Mouse (Mus musculus) MEL (cell line): ENCODE measurements around the gene Bri3bp. TPM values are rescaled to one million over a fixed set of nuclear protein-coding genes. Genes with fewer than 3 reads are reported as not detected.

ENCODE experiments used
- DNase-seq: peaks from one replicate; pipeline ENCODE4 v3.0.0; 2011; ENCODE audit warnings: low read depth, low spot score
- H3K27ac ChIP-seq: 2 replicates; pipeline ENCODE4 v1.5.1; 2012; ENCODE audit warnings: low read depth, mild to moderate bottlenecking, control low read depth, low read length, moderate library complexity; ENCODE audit not compliant: control insufficient read depth
- H3K27me3 ChIP-seq, 2 experiments: fragments of 150-350 bp in 1 of 2; sonication (generic) in 1 of 2; 2 replicates each; pipeline ENCODE4 v1.6.1; 2012; ENCODE audit warnings: low read length in 2 of 2, mild to moderate bottlenecking in 2 of 2, improper control_type of control experiment in 1 of 2, moderate library complexity in 1 of 2; ENCODE audit not compliant: insufficient read depth in 2 of 2, control insufficient read depth in 1 of 2
- H3K36me3 ChIP-seq, 2 experiments: 2 replicates each; pipeline ENCODE4 v1.6.1; 2012 to 2014; ENCODE audit warnings: low read length in 2 of 2, improper control_type of control experiment in 1 of 2, inconsistent platforms in 1 of 2, mild to moderate bottlenecking in 1 of 2; ENCODE audit not compliant: insufficient read depth in 2 of 2, control insufficient read depth in 1 of 2
- H3K4me1 ChIP-seq, 2 experiments: fragments of 150-350 bp in 1 of 2; sonication (generic) in 1 of 2; 2 replicates each; pipeline ENCODE4 v1.6.1; 2012; ENCODE audit warnings: low read length in 2 of 2, improper control_type of control experiment in 1 of 2, mild to moderate bottlenecking in 1 of 2; ENCODE audit not compliant: insufficient read depth in 2 of 2, control insufficient read depth in 1 of 2
- H3K4me3 ChIP-seq, 2 experiments: fragments of 150-350 bp in 1 of 2; sonication (generic) in 1 of 2; 2 replicates each; pipeline ENCODE4 v1.5.1; 2012; ENCODE audit warnings: low read depth in 2 of 2, low read length in 2 of 2, mild to moderate bottlenecking in 2 of 2, moderate library complexity in 2 of 2, control low read depth in 1 of 2, improper control_type of control experiment in 1 of 2; ENCODE audit not compliant: control insufficient read depth in 1 of 2, insufficient read depth in 1 of 2
- H3K79me2 ChIP-seq: 2 replicates; pipeline ENCODE4 v1.6.1; 2012; ENCODE audit warnings: mild to moderate bottlenecking, low read length, moderate library complexity; ENCODE audit not compliant: control insufficient read depth, poor library complexity, insufficient read depth
- H3K9ac ChIP-seq: 2 replicates; pipeline ENCODE4 v1.6.1; 2012; ENCODE audit warnings: low read depth, mild to moderate bottlenecking, control low read depth, low read length, moderate library complexity; ENCODE audit not compliant: control insufficient read depth, poor library complexity, severe bottlenecking
- H3K9me3 ChIP-seq: fragments of 150-350 bp; sonication (generic); replicated peaks from 2 replicates; pipeline ENCODE4 v1.6.1; 2012; ENCODE audit warnings: mild to moderate bottlenecking, low read length, improper control_type of control experiment, moderate library complexity; ENCODE audit not compliant: insufficient read depth
- CHD1 ChIP-seq: IDR thresholded peaks from 2 replicates; pipeline ENCODE4 v1.6.1; 2012; ENCODE audit warnings: low read depth, mild to moderate bottlenecking, inconsistent platforms, low read length, improper control_type of control experiment
- CTCF ChIP-seq, 3 experiments: IDR thresholded peaks in 2 of 3; conservative IDR thresholded peaks in 1 of 3; 2 replicates each; pipeline ENCODE4 v1.5.1; 2011 to 2012; ENCODE audit warnings: low read length in 3 of 3, low read depth in 2 of 3, mild to moderate bottlenecking in 2 of 3, improper control_type of control experiment in 1 of 3, inconsistent platforms in 1 of 3, mixed read lengths in 1 of 3, moderate library complexity in 1 of 3; ENCODE audit not compliant: control insufficient read depth in 1 of 3, insufficient read depth in 1 of 3, poor library complexity in 1 of 3, severe bottlenecking in 1 of 3
- E2F4 ChIP-seq: IDR thresholded peaks from 2 replicates; pipeline ENCODE4 v1.6.1; 2011; ENCODE audit warnings: low read depth, low read length, improper control_type of control experiment, borderline replicate concordance
- ELF1 ChIP-seq: IDR thresholded peaks from 2 replicates; pipeline ENCODE4 v1.6.1; 2014; ENCODE audit warnings: low read depth, mild to moderate bottlenecking, inconsistent platforms, low read length, improper control_type of control experiment, moderate library complexity
- EP300 ChIP-seq, 2 experiments: IDR thresholded peaks; 2 replicates each; pipeline ENCODE4 v1.6.1; 2011; ENCODE audit warnings: improper control_type of control experiment in 2 of 2, low read length in 2 of 2, low read depth in 1 of 2, mild to moderate bottlenecking in 1 of 2
- GABPA ChIP-seq: IDR thresholded peaks from 2 replicates; pipeline ENCODE4 v1.6.1; 2012; ENCODE audit warnings: low read depth, mild to moderate bottlenecking, inconsistent platforms, low read length, improper control_type of control experiment, moderate library complexity
- GATA1 ChIP-seq: IDR thresholded peaks from 2 replicates; pipeline ENCODE4 v1.6.1; 2011; ENCODE audit warnings: low read depth, low read length, improper control_type of control experiment
- MAFK ChIP-seq: IDR thresholded peaks from 2 replicates; pipeline ENCODE4 v1.6.1; 2011; ENCODE audit warnings: low read depth, mild to moderate bottlenecking, low read length, improper control_type of control experiment, borderline replicate concordance
- MAX ChIP-seq: IDR thresholded peaks from 2 replicates; pipeline ENCODE4 v1.6.1; 2011; ENCODE audit warnings: low read length, improper control_type of control experiment
- MAZ ChIP-seq: IDR thresholded peaks from 2 replicates; pipeline ENCODE4 v1.6.1; 2012; ENCODE audit warnings: low read depth, mild to moderate bottlenecking, inconsistent platforms, low read length, improper control_type of control experiment
- MYC ChIP-seq: IDR thresholded peaks from 2 replicates; pipeline ENCODE4 v1.6.1; 2011; ENCODE audit warnings: low read depth, mild to moderate bottlenecking, low read length, improper control_type of control experiment, moderate library complexity
- NELFE ChIP-seq: IDR thresholded peaks from 2 replicates; pipeline ENCODE4 v1.6.1; 2011; ENCODE audit warnings: low read depth, low read length, improper control_type of control experiment
- NRF1 ChIP-seq: IDR thresholded peaks from 2 replicates; pipeline ENCODE4 v1.6.1; 2014; ENCODE audit warnings: low read depth, mild to moderate bottlenecking, inconsistent platforms, low read length, improper control_type of control experiment, moderate library complexity; ENCODE audit not compliant: poor library complexity, insufficient read depth, severe bottlenecking
- POLR2AphosphoS2 ChIP-seq: IDR thresholded peaks from 2 replicates; pipeline ENCODE4 v1.6.1; 2011; ENCODE audit warnings: low read length, improper control_type of control experiment
- POLR2AphosphoS5 ChIP-seq: IDR thresholded peaks from 2 replicates; pipeline ENCODE4 v1.6.1; 2012; ENCODE audit warnings: low read depth, borderline replicate concordance, mild to moderate bottlenecking, inconsistent platforms, low read length, moderate library complexity, mixed read lengths
- RAD21 ChIP-seq: IDR thresholded peaks from 2 replicates; pipeline ENCODE4 v1.6.1; 2011; ENCODE audit warnings: mild to moderate bottlenecking, low read depth, low read length, improper control_type of control experiment
- RCOR1 ChIP-seq: IDR thresholded peaks from 2 replicates; pipeline ENCODE4 v1.6.1; 2012; ENCODE audit warnings: low read depth, mild to moderate bottlenecking, inconsistent platforms, low read length, improper control_type of control experiment
- SMC3 ChIP-seq: IDR thresholded peaks from 2 replicates; pipeline ENCODE4 v1.6.1; 2011; ENCODE audit warnings: low read depth, low read length, improper control_type of control experiment
- TAL1 ChIP-seq: IDR thresholded peaks from 2 replicates; pipeline ENCODE4 v1.6.1; 2012; ENCODE audit warnings: mild to moderate bottlenecking, inconsistent platforms, low read length, moderate library complexity, mixed read lengths
- TBP ChIP-seq: IDR thresholded peaks from 2 replicates; pipeline ENCODE4 v1.8.0; 2011; ENCODE audit warnings: low read depth, low read length, improper control_type of control experiment
- TCF12 ChIP-seq: IDR thresholded peaks from 2 replicates; pipeline ENCODE4 v1.6.1; 2014; ENCODE audit warnings: low read depth, mild to moderate bottlenecking, inconsistent platforms, low read length, improper control_type of control experiment, moderate library complexity
- ZKSCAN1 ChIP-seq: IDR thresholded peaks from 2 replicates; pipeline ENCODE4 v1.6.1; 2012; ENCODE audit warnings: low read depth, mild to moderate bottlenecking, inconsistent platforms, low read length, improper control_type of control experiment, moderate library complexity
- ZMIZ1 ChIP-seq: IDR thresholded peaks from 2 replicates; pipeline ENCODE4 v1.6.1; 2012; ENCODE audit warnings: low read depth, mild to moderate bottlenecking, inconsistent platforms, low read length, improper control_type of control experiment, moderate library complexity
- ZNF384 ChIP-seq: IDR thresholded peaks from 2 replicates; pipeline ENCODE4 v1.6.1; 2012; ENCODE audit warnings: low read depth, mild to moderate bottlenecking, inconsistent platforms, low read length, improper control_type of control experiment
- polyA plus RNA-seq, 2 experiments: library from polyadenylated mRNA; stranded (reverse) in 1 of 2; unstranded in 1 of 2; fragments of >175 nt in 1 of 2; fragments of >200 nt in 1 of 2; gene quantifications; 2 replicates each; pipeline versions ENCODE4 v1.2.1 to v1.2.4; 2012; ENCODE audit warnings: low replicate concordance in 2 of 2, low read depth in 1 of 2; ENCODE audit not compliant: insufficient read length in 2 of 2, insufficient read depth in 1 of 2, missing spikeins in 1 of 2
- total RNA-seq: library from RNA; depleted of rRNA; stranded (reverse); fragments of 300-350 nt; gene quantifications from 2 replicates; pipeline ENCODE4 v1.2.3, GENCODE M21; 2012

Bri3bp gene
- total and polyA plus RNA-seq, 3 experiments: 73.7 to 264 (median 87.6) TPM

- DNase-seq: no peak
- H3K27ac ChIP-seq: no peak overlapping the region
- H3K4me1 ChIP-seq: peaks cover 3 to 4% of the 10 kb centered on the region in 2 experiments; a peak in 2 of 4 replicates
- peaks cover 0 to 2% of the 10 kb centered on the region in 2 experiments; a peak in 1 of 4 replicates for H3K36me3 ChIP-seq
- peaks cover under 1% of the 10 kb centered on the region for H3K79me2 ChIP-seq
- H3K27me3 ChIP-seq: no peaks in the 10 kb centered on the region
- H3K9me3 ChIP-seq: no peaks in the 10 kb centered on the region
- no peak overlapping the region for H3K4me3 ChIP-seq
- TF ChIP-seq MAZ (no peak), RCOR1 (no peak), EP300 (IDR thresholded peaks at IDR 0.05; ENCODE audit: low read depth in 1 of 2, low read length in 2 of 2) (no peak), E2F4 (no peak), GABPA (no peak), NRF1 (no peak), ELF1 (no peak), TCF12 (no peak), TAL1 (no peak), MAX (no peak), SMC3 (no peak), CTCF (IDR thresholded peaks at IDR 0.05 in 2 of 3, conservative IDR thresholded peaks at IDR 0.05 in 1 of 3; ENCODE audit: control insufficient read depth in 1 of 3, insufficient read depth in 1 of 3, low read depth in 2 of 3, low read length in 3 of 3, poor library complexity in 1 of 3, severe bottlenecking in 1 of 3) (no peak), ZKSCAN1 (no peak), ZMIZ1 (no peak), NELFE (no peak), MYC (no peak)
- TF ChIP-seq, all 39 proteins: peak for 0
- H3K9ac ChIP-seq: no peak overlapping the region
Measured at GRCm38 (mm10) chr5:125470713-125471112, 29.3 kb downstream of the Bri3bp start.

GRCm38 (mm10) chr5:125472796-125473475 is 31.6 kb downstream of the Bri3bp start:
- Histone ChIP-seq H3K27me3 (no peaks in the 10 kb centered on the region), H3K9me3 (no peaks in the 10 kb centered on the region), H3K4me1 (peaks cover 3 to 11% of the 10 kb centered on the region in 2 experiments; a peak in 2 of 4 replicates), H3K79me2 (peaks cover 21% of the 10 kb centered on the region), H3K36me3 (peaks cover 0 to 2% of the 10 kb centered on the region in 2 experiments; a peak in 2 of 4 replicates), H3K4me3 (no peak overlapping the region), H3K9ac (no peak overlapping the region), H3K27ac (no peak overlapping the region)
- no peak for DNase-seq
- TF ChIP-seq ZNF384 (no peak), MAFK (no peak), ELF1 (no peak), MAX (no peak), MAZ (no peak), POLR2AphosphoS2 (no peak), SMC3 (no peak), TAL1 (no peak), NRF1 (no peak), POLR2AphosphoS5 (no peak), ZKSCAN1 (no peak), CHD1 (no peak), RAD21 (no peak), GATA1 (no peak), TBP (no peak)
